Mouse (Mus musculus): ENCODE data around the gene Cnot6.

DNA sequence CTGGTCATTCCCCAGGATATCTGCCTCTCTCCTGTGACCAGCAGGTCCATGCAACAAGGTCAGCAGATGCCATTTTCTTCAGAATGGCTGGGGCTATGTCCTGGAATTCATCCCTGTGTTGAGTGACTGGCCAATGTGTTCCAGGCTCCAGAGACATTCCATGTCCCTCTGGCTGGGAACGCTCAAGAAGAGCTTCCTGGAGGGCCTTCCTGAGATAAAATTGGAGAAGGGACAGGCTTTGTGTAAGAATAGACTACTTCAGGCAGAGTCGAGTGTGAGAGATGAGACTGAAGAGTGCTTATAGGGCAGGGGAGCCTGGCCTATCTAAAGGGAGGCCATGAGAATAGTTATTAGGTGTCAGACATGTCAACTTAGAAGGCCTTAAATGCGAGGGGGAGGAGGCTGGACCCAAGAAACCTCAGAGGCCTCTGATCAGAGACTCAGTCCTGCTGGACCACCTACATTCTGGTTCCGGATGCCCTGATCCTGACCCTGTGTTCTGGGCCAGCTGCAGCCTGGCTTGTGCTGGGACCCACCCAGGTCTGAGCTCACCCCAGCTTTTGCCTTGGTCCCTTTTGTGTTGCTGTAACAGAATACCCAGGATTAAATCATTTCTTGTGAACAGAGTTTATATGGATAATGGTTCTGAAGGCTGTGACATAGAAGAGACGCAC, 17.9 kb upstream of the Cnot6 start:
- TF ChIP-seq CTCF (IDR thresholded peaks at IDR 0.05; ENCODE audit: low read depth, low read length) (no peak), POLR2A (IDR thresholded peaks at IDR 0.05; ENCODE audit: borderline replicate concordance, low read depth, low read length) (no peak)
